Mouse (Mus musculus) thymus, adult 2 months (tissue): ENCODE measurements around the gene Man1c1.

Experiments
- CTCF ChIP-seq: fragments of 200-500 bp; IDR thresholded peaks from 2 replicates; pipeline ENCODE4 v1.5.1; 2012; ENCODE audit warnings: mild to moderate bottlenecking, control low read depth, low read length, moderate library complexity, borderline replicate concordance; ENCODE audit not compliant: control insufficient read depth, poor library complexity, insufficient read depth; ENCODE audit errors: extremely low read depth
- POLR2A ChIP-seq: fragments of 200-500 bp; IDR thresholded peaks from 2 replicates; pipeline ENCODE4 v1.6.1; 2012; ENCODE audit warnings: mild to moderate bottlenecking, low read length, control low read depth, moderate library complexity; ENCODE audit not compliant: control insufficient read depth, poor library complexity, insufficient read depth; ENCODE audit errors: extremely low read depth

- TF ChIP-seq POLR2A (no peak), CTCF (0 out of 2 replicates have a peak, but pooled peaks have one; percentile 54)
Observed at GRCm38 (mm10) chr4:134512798-134513197, 191.3 kb downstream of the Man1c1 start.
